Mouse (Mus musculus) ES-E14 (cell line): ENCODE results near the gene Cav3.

ENCODE experiments used
- CHD2 ChIP-seq: IDR thresholded peaks from 2 replicates; pipeline ENCODE4 v1.6.1; 2014; ENCODE audit warnings: mild to moderate bottlenecking, low read depth, low read length, inconsistent platforms
- MAFK ChIP-seq: IDR thresholded peaks from 2 replicates; pipeline ENCODE4 v1.6.1; 2014; ENCODE audit warnings: mild to moderate bottlenecking, low read depth, low read length, inconsistent platforms; ENCODE audit not compliant: insufficient read depth
- ZNF384 ChIP-seq: IDR thresholded peaks from 2 replicates; pipeline ENCODE4 v1.6.1; 2012; ENCODE audit warnings: low read depth, low read length, inconsistent platforms

DNA sequence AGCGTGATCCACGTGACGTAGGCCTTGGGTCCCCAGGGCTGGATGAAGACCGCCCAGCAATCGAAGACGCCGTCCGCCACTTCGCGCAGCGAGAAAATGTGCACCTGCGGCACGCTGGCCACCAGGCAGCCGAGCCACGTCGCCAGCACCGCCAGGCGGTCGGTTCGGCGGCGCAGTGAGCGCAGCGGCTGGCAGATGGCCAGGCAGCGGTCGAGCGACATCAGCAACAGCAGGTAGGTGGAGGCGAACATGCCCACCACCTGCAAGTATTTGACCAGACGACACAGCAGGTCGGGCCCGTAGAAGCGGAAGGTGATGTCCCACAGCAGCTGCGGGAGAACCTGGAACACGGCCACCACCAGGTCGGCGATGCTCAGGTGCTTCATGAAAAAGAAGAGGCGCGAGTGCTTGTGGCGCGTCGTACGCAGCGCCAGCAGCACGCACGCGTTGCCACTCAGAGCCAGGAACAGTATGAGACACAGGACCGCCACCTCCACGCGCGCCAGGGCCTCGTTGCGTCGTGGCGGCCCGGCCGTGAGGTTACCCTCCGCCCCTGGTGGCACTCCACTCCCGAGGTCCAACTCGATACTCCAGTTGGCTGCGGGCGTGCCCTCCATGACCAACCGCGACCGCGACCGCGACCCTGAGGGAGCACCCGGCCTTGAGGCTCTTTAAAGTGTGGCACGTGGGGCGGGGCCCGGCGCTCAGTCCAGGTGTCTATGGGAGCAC is 30.0 kb downstream of the Cav3 start:
- no peak for TF ChIP-seq ZNF384
- no peak for TF ChIP-seq CHD2
- TF ChIP-seq MAFK = no peak
